Mouse (Mus musculus): Measurements from ENCODE around the gene Nek2. TPM values are rescaled to one million over a fixed set of nuclear protein-coding genes. Genes with fewer than 3 reads are reported as not detected.

Nek2 gene
- total and polyA plus RNA-seq, 2 experiments from 2014 or later: 2.5 to 2.6 TPM

- no peak for DNase-seq (ENCODE audit: low spot score)
- Histone ChIP-seq H3K27me3 (ENCODE audit: insufficient read depth, low read length) (no peaks in the 10 kb centered on the region), H3K27ac (ENCODE audit: low read depth, low read length) (no peak overlapping the region), H3K36me3 (ENCODE audit: insufficient read depth, low read length) (no peaks in the 10 kb centered on the region), H3K4me3 (ENCODE audit: low read depth, low read length) (no peak overlapping the region), H3K4me1 (ENCODE audit: insufficient read depth, low read length) (no peaks in the 10 kb centered on the region), H3K4me2 (ENCODE audit: low read depth, low read length, poor library complexity, severe bottlenecking) (no peak overlapping the region), H3K9ac (replicated peaks; ENCODE audit: low read length, poor library complexity, severe bottlenecking) (no peak overlapping the region), H3K9me3 (ENCODE audit: low read length) (no peaks in the 10 kb centered on the region)
- 78% methylated on average over 9 of the region's 9 CpGs for WGBS
- ATAC-seq (ENCODE audit: low FRiP score): no peak
- TF ChIP-seq CTCF (IDR thresholded peaks at IDR 0.05): no peak
Measured at GRCm38 (mm10) chr1:191875683-191876305, 54.5 kb downstream of the Nek2 start.

- H3K4me2 ChIP-seq (ENCODE audit: low read depth, low read length, poor library complexity, severe bottlenecking): no peak overlapping the region
- no peak overlapping the region for H3K27ac ChIP-seq (ENCODE audit: low read depth, low read length)
- H3K4me1 ChIP-seq (ENCODE audit: insufficient read depth, low read length): no peaks in the 10 kb centered on the region
- no peak overlapping the region for H3K9ac ChIP-seq (replicated peaks; ENCODE audit: low read length, poor library complexity, severe bottlenecking)
- no peak for ATAC-seq (ENCODE audit: low FRiP score)
- no peaks in the 10 kb centered on the region for H3K36me3 ChIP-seq (ENCODE audit: insufficient read depth, low read length)
- TF ChIP-seq CTCF (IDR thresholded peaks at IDR 0.05): no peak
- no peaks in the 10 kb centered on the region for H3K9me3 ChIP-seq (ENCODE audit: low read length)
- WGBS: 73% methylated on average over 10 of the region's 10 CpGs
- DNase-seq (ENCODE audit: low spot score): no peak
- H3K4me3 ChIP-seq (ENCODE audit: low read depth, low read length): no peak overlapping the region
- no peaks in the 10 kb centered on the region for H3K27me3 ChIP-seq (ENCODE audit: insufficient read depth, low read length)
Measured at GRCm38 (mm10) chr1:191877681-191878080, 56.4 kb downstream of the Nek2 start.

- Histone ChIP-seq H3K4me2 (ENCODE audit: low read depth, low read length, poor library complexity, severe bottlenecking) (no peak overlapping the region), H3K27me3 (ENCODE audit: insufficient read depth, low read length) (no peaks in the 10 kb centered on the region), H3K9me3 (ENCODE audit: low read length) (no peaks in the 10 kb centered on the region), H3K27ac (ENCODE audit: low read depth, low read length) (0 out of 2 replicates have a peak overlapping the region, but pooled peaks have one; percentile 6), H3K4me1 (ENCODE audit: insufficient read depth, low read length) (no peaks in the 10 kb centered on the region), H3K9ac (replicated peaks; ENCODE audit: low read length, poor library complexity, severe bottlenecking) (no peak overlapping the region), H3K36me3 (ENCODE audit: insufficient read depth, low read length) (no peaks in the 10 kb centered on the region), H3K4me3 (ENCODE audit: low read depth, low read length) (no peak overlapping the region)
- TF ChIP-seq CTCF (IDR thresholded peaks at IDR 0.05): no peak
- ATAC-seq (ENCODE audit: low FRiP score) (no peak), DNase-seq (ENCODE audit: low spot score) (peak; percentile 15)
- WGBS: 41% methylated on average over 4 of the region's 4 CpGs
Measured at GRCm38 (mm10) chr1:191878518-191878921, 57.3 kb downstream of the Nek2 start.

- H3K27ac ChIP-seq (ENCODE audit: low read depth, low read length): no peak overlapping the region
- H3K9me3 ChIP-seq (ENCODE audit: low read length): no peaks in the 10 kb centered on the region
- no peaks in the 10 kb centered on the region for H3K36me3 ChIP-seq (ENCODE audit: insufficient read depth, low read length)
- DNase-seq (ENCODE audit: low spot score) (no peak), ATAC-seq (ENCODE audit: low FRiP score) (no peak)
- H3K4me3 ChIP-seq (ENCODE audit: low read depth, low read length): no peak overlapping the region
- H3K9ac ChIP-seq (replicated peaks; ENCODE audit: low read length, poor library complexity, severe bottlenecking): no peak overlapping the region
- no peaks in the 10 kb centered on the region for H3K27me3 ChIP-seq (ENCODE audit: insufficient read depth, low read length)
- 98% methylated on average over 3 of the region's 3 CpGs for WGBS
- TF ChIP-seq CTCF (IDR thresholded peaks at IDR 0.05): no peak
- no peaks in the 10 kb centered on the region for H3K4me1 ChIP-seq (ENCODE audit: insufficient read depth, low read length)
- H3K4me2 ChIP-seq (ENCODE audit: low read depth, low read length, poor library complexity, severe bottlenecking): no peak overlapping the region
Measured at GRCm38 (mm10) chr1:191880247-191880646, 59.0 kb downstream of the Nek2 start.

GRCm38 (mm10) chr1:191880921-191881609, 59.8 kb downstream of the Nek2 start:
- Histone ChIP-seq H3K4me2 (ENCODE audit: low read depth, low read length, poor library complexity, severe bottlenecking) (no peak overlapping the region), H3K9me3 (ENCODE audit: low read length) (no peaks in the 10 kb centered on the region), H3K9ac (replicated peaks; ENCODE audit: low read length, poor library complexity, severe bottlenecking) (no peak overlapping the region), H3K27ac (ENCODE audit: low read depth, low read length) (no peak overlapping the region), H3K36me3 (ENCODE audit: insufficient read depth, low read length) (no peaks in the 10 kb centered on the region), H3K27me3 (ENCODE audit: insufficient read depth, low read length) (no peaks in the 10 kb centered on the region), H3K4me3 (ENCODE audit: low read depth, low read length) (no peak overlapping the region), H3K4me1 (ENCODE audit: insufficient read depth, low read length) (no peaks in the 10 kb centered on the region)
- TF ChIP-seq CTCF (IDR thresholded peaks at IDR 0.05): no peak
- DNase-seq (ENCODE audit: low spot score): no peak
- 70% methylated on average over 8 of the region's 8 CpGs for WGBS
- ATAC-seq (ENCODE audit: low FRiP score): no peak

GRCm38 (mm10) chr1:191881663-191882062, 60.4 kb downstream of the Nek2 start:
- 64% methylated on average over 2 of the region's 2 CpGs for WGBS
- Histone ChIP-seq H3K27me3 (ENCODE audit: insufficient read depth, low read length) (no peaks in the 10 kb centered on the region), H3K27ac (ENCODE audit: low read depth, low read length) (no peak overlapping the region), H3K36me3 (ENCODE audit: insufficient read depth, low read length) (no peaks in the 10 kb centered on the region), H3K4me3 (ENCODE audit: low read depth, low read length) (no peak overlapping the region), H3K4me1 (ENCODE audit: insufficient read depth, low read length) (no peaks in the 10 kb centered on the region), H3K4me2 (ENCODE audit: low read depth, low read length, poor library complexity, severe bottlenecking) (no peak overlapping the region), H3K9ac (replicated peaks; ENCODE audit: low read length, poor library complexity, severe bottlenecking) (no peak overlapping the region), H3K9me3 (ENCODE audit: low read length) (no peaks in the 10 kb centered on the region)
- no peak for DNase-seq (ENCODE audit: low spot score)
- ATAC-seq (ENCODE audit: low FRiP score): no peak
- no peak for TF ChIP-seq CTCF (IDR thresholded peaks at IDR 0.05)

Other genes starting within 250 kb of the Nek2 start
- gene Dtl, start 245.9 kb upstream of the Nek2 start, total RNA-seq (2014; rRNA removed): 2.5 and 3.1 TPM in 2 replicates
- 1.7 and 2.0 TPM in 2 replicates for gene Dtl, start 245.9 kb upstream of the Nek2 start, polyA plus RNA-seq (2015; fragmentation: Nextera tagmentation; extraction: Ambion mirVana)
- 33.1 and 40.4 TPM in 2 replicates for gene Ints7, start 245.8 kb upstream of the Nek2 start, total RNA-seq (2014; rRNA removed)
- gene Ints7, start 245.8 kb upstream of the Nek2 start, polyA plus RNA-seq (2015; fragmentation: Nextera tagmentation; extraction: Ambion mirVana): 24.6 and 27.0 TPM in 2 replicates
- 56.2 and 79.5 TPM in 2 replicates for gene Lpgat1, start 103.6 kb upstream of the Nek2 start, total RNA-seq (2014; rRNA removed)
- 38.5 and 53.0 TPM in 2 replicates for gene Lpgat1, start 103.6 kb upstream of the Nek2 start, polyA plus RNA-seq (2015; fragmentation: Nextera tagmentation; extraction: Ambion mirVana)
- 21.9 and 27.4 TPM in 2 replicates for gene Slc30a1, start 85.3 kb downstream of the Nek2 start, total RNA-seq (2014; rRNA removed)
- gene Slc30a1, start 85.3 kb downstream of the Nek2 start, polyA plus RNA-seq (2015; fragmentation: Nextera tagmentation; extraction: Ambion mirVana): 4.4 and 5.1 TPM in 2 replicates
- 1.5 and 3.3 TPM in 2 replicates for gene Rd3, start 155.9 kb downstream of the Nek2 start, total RNA-seq (2014; rRNA removed)
- 2.0 and 2.8 TPM in 2 replicates for gene Rd3, start 155.9 kb downstream of the Nek2 start, polyA plus RNA-seq (2015; fragmentation: Nextera tagmentation; extraction: Ambion mirVana)